Mouse (Mus musculus): Measurements from ENCODE around the gene Cdhr1.

Cdhr1 gene

GRCm38 (mm10) chr14:37068516-37068915, 29.6 kb downstream of the Cdhr1 start:
- DNase-seq (ENCODE audit: low spot score), result peak; percentile 81

GRCm38 (mm10) chr14:37067629-37068028, 30.5 kb downstream of the Cdhr1 start, which contains the start of gene Lrit2:
TSS of gene Lrit2 (plus strand) at chr14:37067929.
- DNase-seq (ENCODE audit: low spot score), result no peak

- no peak for DNase-seq (ENCODE audit: low spot score)
Measured at GRCm38 (mm10) chr14:37066636-37067035, 31.5 kb downstream of the Cdhr1 start.

GRCm38 (mm10) chr14:37064849-37065248, 33.3 kb downstream of the Cdhr1 start:
- no peak for DNase-seq (ENCODE audit: low spot score)

GRCm38 (mm10) chr14:37048914-37049410, 49.2 kb downstream of the Cdhr1 start, which contains the start of gene Rgr:
TSS of gene Rgr (minus strand) at chr14:37048964.
- DNase-seq (ENCODE audit: low spot score), result no peak

GRCm38 (mm10) chr14:37034432-37034831, 63.7 kb downstream of the Cdhr1 start:
- DNase-seq (ENCODE audit: low spot score), result peak; percentile 23

- peak; percentile 88 for DNase-seq (ENCODE audit: low spot score)
Measured at GRCm38 (mm10) chr14:37033241-37033640, 64.9 kb downstream of the Cdhr1 start.

- no peak for DNase-seq (ENCODE audit: low spot score)
Measured at GRCm38 (mm10) chr14:37032481-37033104, 65.6 kb downstream of the Cdhr1 start.

- no peak for DNase-seq (ENCODE audit: low spot score)
Measured at GRCm38 (mm10) chr14:37028555-37028954, 69.6 kb downstream of the Cdhr1 start.

GRCm38 (mm10) chr14:37027951-37028350, 70.2 kb downstream of the Cdhr1 start:
- DNase-seq (ENCODE audit: low spot score), result no peak
